Mouse (Mus musculus) intestine, embryonic 14.5 days (tissue): ENCODE results near the gene Lrch4. TPM values are rescaled to one million over a fixed set of nuclear protein-coding genes. Genes with fewer than 3 reads are reported as not detected.
A peak's percentile ranks its signal among the peaks of the same experiment; 100 is the strongest.

ENCODE experiments used
- ATAC-seq: fragments of 200-750 bp; cut with Nextera tagmentation; replicated peaks from 2 replicates; pipeline ENCODE4 v1.8.0; 2017; ENCODE audit warnings: low read depth, moderate number of reproducible peaks, moderate TSS enrichment, moderate library complexity; ENCODE audit not compliant: low FRiP score, low TSS enrichment
- DNase-seq: peaks from one replicate; pipeline ENCODE4 v3.0.0-alpha.2; 2018; ENCODE audit warnings: low spot score
- H3K27ac ChIP-seq: fragments of 300-500 bp; sonication (generic); 2 replicates; pipeline ENCODE4 v1.5.1; 2014; ENCODE audit warnings: low read depth, mild to moderate bottlenecking, control low read depth
- H3K27me3 ChIP-seq: fragments of 300-500 bp; sonication (generic); replicated peaks from 2 replicates; pipeline ENCODE4 v1.6.1; 2014; ENCODE audit warnings: low read length, control low read depth; ENCODE audit not compliant: control insufficient read depth, insufficient read depth
- H3K36me3 ChIP-seq: fragments of 300-500 bp; sonication (generic); 2 replicates; pipeline ENCODE4 v1.6.1; 2014; ENCODE audit warnings: low read length, control low read depth; ENCODE audit not compliant: control insufficient read depth, insufficient read depth
- H3K4me1 ChIP-seq: fragments of 300-500 bp; sonication (generic); replicated peaks from 2 replicates; pipeline ENCODE4 v1.6.1; 2014; ENCODE audit warnings: low read length, control low read depth, mixed read lengths; ENCODE audit not compliant: control insufficient read depth, insufficient read depth
- H3K4me2 ChIP-seq: fragments of 300-500 bp; sonication (generic); 2 replicates; pipeline ENCODE4 v1.6.1; 2014; ENCODE audit warnings: low read length
- H3K4me3 ChIP-seq: fragments of 300-500 bp; sonication (generic); 2 replicates; pipeline ENCODE4 v1.5.1; 2014; ENCODE audit warnings: low read depth, low read length, control low read depth, mixed read lengths
- H3K9ac ChIP-seq: fragments of 300-500 bp; sonication (generic); 2 replicates; pipeline ENCODE4 v1.6.1; 2014; ENCODE audit warnings: mild to moderate bottlenecking, low read length
- H3K9me3 ChIP-seq: fragments of 300-500 bp; sonication (generic); 2 replicates; pipeline ENCODE4 v1.6.1; 2016; ENCODE audit warnings: low read length, control low read depth; ENCODE audit not compliant: control insufficient read depth
- WGBS: fragments of 180-500 bp; shearing (Covaris S2); extraction: QIAGEN DNeasy Blood & Tissue Kit; methylation state at CpG from one replicate; pipeline ENCODE4 v1.1.7; 2014; 5-methylcytosine and 5-hydroxymethylcytosine counted together
- polyA plus RNA-seq: library from polyadenylated mRNA; unstranded; fragments of >200 nt; fragmentation: Nextera tagmentation; extraction: Ambion mirVana; gene quantifications from 2 replicates; pipeline ENCODE4 v1.2.1, GENCODE M21; 2014

The Lrch4 gene
- 31.2 and 35.3 TPM in 2 replicates for polyA plus RNA-seq

DNA sequence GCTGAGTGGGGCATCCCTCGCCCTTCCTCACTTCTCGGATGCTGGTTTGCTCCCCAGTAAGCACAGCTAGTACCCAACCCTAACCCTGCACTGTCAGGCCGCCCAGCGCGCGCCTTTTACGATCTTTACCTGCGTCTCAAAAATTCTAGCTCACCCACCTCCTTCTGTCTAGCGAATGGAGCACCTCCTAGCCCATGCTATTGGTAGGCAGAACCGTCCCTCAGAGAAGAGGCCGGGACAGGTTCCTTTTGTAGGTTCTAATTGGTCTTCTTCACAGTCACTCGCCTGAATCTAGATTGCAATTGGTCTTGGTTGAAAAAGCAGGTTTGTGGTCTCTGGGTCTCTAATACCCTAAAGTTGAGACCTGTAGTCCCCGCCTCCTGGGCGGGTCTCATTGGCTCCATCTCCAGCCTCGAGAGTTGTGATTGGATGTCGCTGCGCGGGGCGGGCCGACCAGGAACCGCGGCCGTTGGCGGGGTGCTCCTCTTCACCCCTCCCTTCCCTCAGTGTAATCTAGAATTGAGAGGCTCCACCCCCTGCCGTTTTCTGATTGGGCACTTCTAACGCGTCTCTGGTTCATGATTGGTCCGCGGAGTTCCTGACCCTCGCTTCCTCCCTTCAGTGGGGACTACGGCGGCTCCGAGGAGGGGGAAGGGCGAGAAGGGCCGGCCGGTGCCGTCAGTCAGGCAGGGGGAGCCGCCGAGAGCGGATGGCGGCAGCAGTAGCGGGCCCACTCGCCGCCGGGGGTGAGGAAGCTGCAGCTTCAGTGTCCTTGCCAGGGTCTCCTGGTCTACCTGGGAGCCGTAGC lies at the start of gene Lrch4, which contains the start of the genes Fbxo24 and Gm20605:
Gene Lrch4, plus strand, starts transcription at position 624 of the 808 bp plus-strand sequence.
Gene Fbxo24, minus strand, starts transcription at position 505 of the 808 bp plus-strand sequence.
Gene Gm20605, plus strand, starts transcription at position 678 of the 808 bp plus-strand sequence.
- under 1% methylated on average over 45 of the region's 46 CpGs for WGBS
- peak; percentile 97 for ATAC-seq
- peak within 1 kb of the TSS; percentile 81 for H3K9ac ChIP-seq
- peak within 1 kb of the TSS; percentile 94 for H3K4me3 ChIP-seq
- DNase-seq: peak; percentile 95
- H3K4me1 ChIP-seq: peaks cover 29% of the 10 kb centered on the region
- H3K4me2 ChIP-seq: peak within 1 kb of the TSS; percentile 80
- peaks cover 8% of the 10 kb centered on the region for H3K36me3 ChIP-seq
- H3K9me3 ChIP-seq: no peaks in the 10 kb centered on the region
- H3K27ac ChIP-seq: peak within 1 kb of the TSS; percentile 94
- H3K27me3 ChIP-seq: no peaks in the 10 kb centered on the region

DNA sequence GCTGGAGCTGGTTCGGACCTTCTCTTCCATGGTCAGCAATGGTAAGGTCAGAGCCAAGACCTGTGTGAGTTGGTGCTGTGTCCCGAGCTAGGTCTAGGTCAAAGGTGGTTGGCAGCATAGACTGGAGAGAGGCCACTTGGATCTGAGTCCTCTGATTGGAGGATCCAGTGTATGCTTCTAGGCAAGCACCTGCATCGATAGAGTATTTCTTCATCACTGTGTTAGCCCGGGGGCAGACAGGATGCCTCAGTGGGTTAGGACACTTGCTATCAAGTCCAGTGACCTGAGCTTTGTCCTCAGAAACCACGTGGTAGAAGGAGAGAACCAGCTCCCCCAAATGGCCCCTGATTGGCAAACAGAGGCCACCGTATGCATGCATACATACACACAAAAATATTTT lies 48.7 kb upstream of the Lrch4 start:
- 75% methylated on average over 6 of the region's 6 CpGs for WGBS
- Histone ChIP-seq H3K4me2 (no peak overlapping the region), H3K9ac (no peak overlapping the region)

DNA sequence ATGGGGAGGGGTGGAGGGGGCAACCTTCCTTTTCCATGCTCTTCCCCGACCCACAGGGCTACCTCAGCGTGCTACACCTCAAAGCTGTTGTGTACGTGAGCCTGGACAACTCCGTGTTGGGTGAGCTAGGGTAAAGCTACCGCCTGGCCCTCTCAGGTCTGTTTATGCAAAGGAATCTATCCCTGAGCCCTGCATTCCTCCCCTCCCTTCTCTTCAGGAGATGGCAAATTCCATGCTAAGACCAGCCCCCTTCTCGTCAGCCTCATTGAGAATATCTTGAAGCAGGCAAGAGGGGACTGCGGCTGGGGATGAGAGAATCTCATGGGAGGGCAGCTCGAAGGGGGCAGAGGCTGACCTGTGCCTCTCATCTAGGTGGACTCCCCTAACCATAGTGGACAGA lies 46.2 kb upstream of the Lrch4 start:
- Histone ChIP-seq H3K4me1 (no peaks in the 10 kb centered on the region), H3K9ac (no peak overlapping the region), H3K27ac (no peak overlapping the region), H3K36me3 (no peaks in the 10 kb centered on the region), H3K4me2 (no peak overlapping the region), H3K9me3 (0 out of 2 replicates have a peak, but pooled peaks cover 2% of the 10 kb centered on the region), H3K4me3 (no peak overlapping the region), H3K27me3 (peaks cover 9% of the 10 kb centered on the region)
- DNase-seq: no peak
- no peak for ATAC-seq
- WGBS: 23% methylated on average over 8 of the region's 8 CpGs

More for the DNA sequence above, 48.7 kb upstream of the Lrch4 start:
- no peaks in the 10 kb centered on the region for H3K9me3 ChIP-seq
- ATAC-seq: no peak
- H3K4me3 ChIP-seq: no peak overlapping the region
- H3K4me1 ChIP-seq: no peaks in the 10 kb centered on the region
- no peak for DNase-seq
- no peak overlapping the region for H3K27ac ChIP-seq
- peaks cover 9% of the 10 kb centered on the region for H3K27me3 ChIP-seq
- no peaks in the 10 kb centered on the region for H3K36me3 ChIP-seq

- peak overlapping the region; percentile 2; the same call in 1 of the 2 replicates for H3K9ac ChIP-seq
- H3K27ac ChIP-seq: no peak overlapping the region
- peak; percentile 45; the same call in 1 of the 2 replicates for ATAC-seq
These were observed 45.2 kb upstream of the Lrch4 start for GRCm38 (mm10) chr5:137583670-137584169.

DNA sequence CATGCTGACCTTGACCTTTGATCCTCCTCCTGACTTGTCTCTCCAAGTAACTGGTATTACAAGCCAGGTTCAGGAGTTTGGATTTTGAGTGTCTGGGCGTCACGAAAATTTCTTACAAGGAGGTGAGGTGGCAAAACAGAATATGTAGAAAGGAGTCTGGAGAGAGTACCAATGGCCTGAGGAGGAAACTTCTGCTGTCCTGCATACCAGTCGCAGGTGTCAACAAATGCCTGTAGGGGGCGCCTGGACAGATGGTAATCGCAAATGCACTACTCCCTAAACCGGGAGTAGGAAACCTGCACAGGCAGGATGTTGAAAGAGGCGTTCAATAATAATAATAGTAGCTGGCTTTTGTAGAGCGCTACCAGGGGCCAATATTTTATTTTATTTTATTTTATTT lies 43.9 kb upstream of the Lrch4 start:
- 0 out of 2 replicates have a peak, but pooled peaks cover 2% of the 10 kb centered on the region for H3K9me3 ChIP-seq
- H3K9ac ChIP-seq: no peak overlapping the region
- H3K27ac ChIP-seq: no peak overlapping the region
- 31% methylated on average over 8 of the region's 8 CpGs for WGBS
- H3K4me2 ChIP-seq: no peak overlapping the region
- H3K4me3 ChIP-seq: no peak overlapping the region
- DNase-seq (peak; percentile 73), ATAC-seq (no peak)
- no peaks in the 10 kb centered on the region for H3K4me1 ChIP-seq
- no peaks in the 10 kb centered on the region for H3K36me3 ChIP-seq
- peaks cover 9% of the 10 kb centered on the region for H3K27me3 ChIP-seq

More at GRCm38 (mm10) chr5:137583670-137584169, 45.2 kb upstream of the Lrch4 start:
- Histone ChIP-seq H3K9me3 (0 out of 2 replicates have a peak, but pooled peaks cover 2% of the 10 kb centered on the region), H3K27me3 (peaks cover 9% of the 10 kb centered on the region), H3K4me1 (no peaks in the 10 kb centered on the region), H3K36me3 (no peaks in the 10 kb centered on the region), H3K4me3 (peak overlapping the region; percentile 28), H3K4me2 (peak overlapping the region; percentile 58)
- WGBS: 12% methylated on average over 27 of the region's 27 CpGs
- DNase-seq: peak; percentile 67

DNA sequence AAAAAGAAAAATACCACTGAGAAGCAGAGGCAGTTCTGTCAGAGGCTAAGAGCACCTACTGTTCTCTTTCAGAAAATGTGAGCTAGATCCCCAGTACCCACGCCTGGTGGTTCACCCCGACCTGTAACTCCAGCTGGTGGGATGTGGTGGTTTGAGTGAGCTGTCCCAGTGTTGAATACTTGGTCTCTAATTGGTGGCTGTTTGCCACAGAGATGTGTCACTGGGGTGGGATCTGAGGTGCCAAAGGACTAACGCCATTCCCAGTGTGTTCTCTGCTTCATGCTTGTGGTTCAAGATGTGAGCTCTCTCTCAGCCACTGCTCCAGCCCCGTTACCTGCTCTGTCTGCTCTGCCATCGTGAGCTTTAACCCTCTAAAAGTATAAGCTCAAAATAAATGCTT lies 38.4 kb upstream of the Lrch4 start:
- WGBS: 70% methylated on average over 5 of the region's 5 CpGs
- Histone ChIP-seq H3K4me2 (no peak overlapping the region), H3K4me1 (no peaks in the 10 kb centered on the region), H3K27ac (no peak overlapping the region), H3K9me3 (0 out of 2 replicates have a peak, but pooled peaks cover 2% of the 10 kb centered on the region), H3K36me3 (no peaks in the 10 kb centered on the region), H3K9ac (no peak overlapping the region), H3K4me3 (no peak overlapping the region), H3K27me3 (no peaks in the 10 kb centered on the region)
- ATAC-seq (no peak), DNase-seq (no peak)

DNA sequence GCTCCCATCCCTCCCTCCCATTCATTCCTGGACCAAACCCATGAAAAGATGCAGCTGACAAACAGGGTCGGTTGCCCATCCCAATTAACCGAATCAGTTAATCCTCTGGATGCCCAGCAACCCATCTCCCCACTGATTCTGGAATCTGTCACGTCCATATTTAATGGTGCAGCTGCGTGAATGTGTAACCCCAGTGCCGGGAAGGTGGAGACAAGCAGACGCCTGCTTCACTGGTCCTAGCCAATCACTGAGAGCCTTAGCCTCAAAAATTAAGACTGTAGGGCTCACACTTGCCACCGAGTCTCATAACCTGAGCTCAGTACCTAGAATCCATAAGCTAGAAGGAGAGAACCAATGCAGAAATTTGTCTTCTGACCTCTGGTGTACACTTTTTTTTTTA lies 33.0 kb upstream of the Lrch4 start:
- DNase-seq: no peak
- Histone ChIP-seq H3K36me3 (no peaks in the 10 kb centered on the region), H3K4me1 (peaks cover 10% of the 10 kb centered on the region), H3K4me3 (no peak overlapping the region), H3K9me3 (no peaks in the 10 kb centered on the region), H3K4me2 (no peak overlapping the region), H3K9ac (no peak overlapping the region), H3K27me3 (no peaks in the 10 kb centered on the region), H3K27ac (no peak overlapping the region)
- WGBS: 74% methylated on average over 7 of the region's 7 CpGs
- no peak for ATAC-seq

DNA sequence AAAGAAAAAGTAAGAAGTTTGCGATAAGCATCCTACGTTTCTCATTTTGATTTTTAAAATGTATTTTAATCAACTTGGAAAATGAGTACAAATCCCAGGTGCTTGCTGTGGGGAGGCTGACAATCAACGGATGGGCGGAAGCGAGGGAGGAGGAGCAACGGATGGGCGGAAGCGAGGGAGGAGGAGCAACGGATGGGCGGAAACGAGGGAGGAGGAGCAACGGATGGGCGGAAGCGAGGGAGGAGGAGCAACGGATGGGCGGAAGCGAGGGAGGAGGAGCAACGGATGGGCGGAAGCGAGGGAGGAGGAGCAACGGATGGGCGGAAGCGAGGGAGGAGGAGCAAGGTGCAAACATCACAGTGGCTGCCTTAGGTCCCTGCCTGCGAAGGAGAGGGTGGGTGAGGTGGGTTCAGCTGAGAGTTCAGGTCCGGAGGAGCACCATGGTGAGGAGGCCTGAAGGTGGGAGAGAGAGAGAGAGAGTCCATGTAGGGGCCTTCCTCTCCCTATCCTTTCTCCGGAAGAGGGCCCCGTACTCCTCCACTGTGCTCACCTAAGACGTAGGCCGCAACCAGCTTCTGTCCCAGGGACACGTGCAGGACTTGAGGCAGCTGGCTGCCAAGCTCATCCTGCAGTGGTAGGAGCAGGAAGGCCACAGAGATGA lies 32.2 kb upstream of the Lrch4 start:
- H3K9me3 ChIP-seq: no peaks in the 10 kb centered on the region
- H3K27me3 ChIP-seq: no peaks in the 10 kb centered on the region
- DNase-seq (no peak), ATAC-seq (no peak)
- H3K4me2 ChIP-seq: peak overlapping the region; percentile 35
- H3K4me1 ChIP-seq: peaks cover 10% of the 10 kb centered on the region
- peak overlapping the region; percentile 10; the same call in 1 of the 2 replicates for H3K4me3 ChIP-seq
- H3K9ac ChIP-seq: no peak overlapping the region
- H3K27ac ChIP-seq: no peak overlapping the region
- no peaks in the 10 kb centered on the region for H3K36me3 ChIP-seq
- WGBS: 35% methylated on average over 26 of the region's 30 CpGs
